Mouse (Mus musculus) heart, embryonic 15.5 days (tissue): ENCODE measurements at regions not wholly inside any gene's neighbourhood (a gene's known extent, or its start where the extent isn't known, plus 50 kb on each side); places are given as distances from the start of the nearest gene placed in this dataset.

Experiments used
- ATAC-seq: fragments of 200-750 bp; cut with Nextera tagmentation; replicated peaks from 2 replicates; pipeline ENCODE4 v1.8.0; 2017; ENCODE audit warnings: low read depth, moderate TSS enrichment; ENCODE audit not compliant: insufficient number of reproducible peaks, insufficient read depth, low FRiP score
- H3K27ac ChIP-seq: fragments of 300-500 bp; sonication (generic); 2 replicates; pipeline ENCODE4 v1.5.1; 2015; ENCODE audit warnings: mild to moderate bottlenecking, inconsistent platforms
- H3K27me3 ChIP-seq: fragments of 300-500 bp; sonication (generic); 2 replicates; pipeline ENCODE4 v1.6.1; 2015; ENCODE audit warnings: inconsistent platforms
- H3K36me3 ChIP-seq: fragments of 300-500 bp; sonication (generic); 2 replicates; pipeline ENCODE4 v1.6.1; 2015; ENCODE audit warnings: mild to moderate bottlenecking, inconsistent platforms
- H3K4me1 ChIP-seq: fragments of 300-500 bp; sonication (generic); replicated peaks from 2 replicates; pipeline ENCODE4 v1.6.1; 2015; ENCODE audit warnings: inconsistent platforms
- H3K4me2 ChIP-seq: fragments of 300-500 bp; sonication (generic); 2 replicates; pipeline ENCODE4 v1.6.1; 2015; ENCODE audit warnings: inconsistent platforms, mild to moderate bottlenecking, moderate library complexity
- H3K4me3 ChIP-seq: fragments of 300-500 bp; sonication (generic); 2 replicates; pipeline ENCODE4 v1.5.1; 2015; ENCODE audit warnings: mild to moderate bottlenecking, inconsistent platforms
- H3K9ac ChIP-seq: fragments of 300-500 bp; sonication (generic); 2 replicates; pipeline ENCODE4 v1.6.1; 2015; ENCODE audit warnings: mild to moderate bottlenecking, inconsistent platforms
- H3K9me3 ChIP-seq: fragments of 300-500 bp; sonication (generic); replicated peaks from 2 replicates; pipeline ENCODE4 v1.6.1; 2016; ENCODE audit warnings: inconsistent platforms
- WGBS: fragments of 180-500 bp; shearing (Covaris S2); methylation state at CpG from one replicate; pipeline ENCODE4 v1.1.7; 2015; ENCODE audit warnings: mixed read lengths; 5-methylcytosine and 5-hydroxymethylcytosine counted together

DNA sequence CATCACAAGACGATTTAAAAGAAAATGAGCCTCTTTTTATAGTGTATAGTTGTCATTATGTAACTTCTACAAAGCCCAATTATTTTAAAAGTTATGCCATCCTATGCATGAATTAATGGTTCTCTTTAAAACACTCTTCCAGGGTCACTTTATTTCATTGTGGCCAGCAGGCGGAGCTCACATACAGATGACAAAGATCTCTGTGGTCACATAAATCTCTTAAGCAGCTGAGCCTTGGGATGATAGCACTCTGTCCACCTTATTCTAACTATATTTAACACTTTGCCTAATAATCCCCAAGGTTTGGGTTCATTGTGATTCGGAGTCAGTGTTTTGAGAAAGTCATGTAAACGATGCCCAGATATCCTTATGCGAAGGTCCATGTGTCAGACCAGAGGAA lies 56.9 kb upstream of the Phactr1 start:
- no peak overlapping the region for H3K4me3 ChIP-seq
- H3K9ac ChIP-seq = no peak overlapping the region
- no peaks in the 10 kb centered on the region for H3K9me3 ChIP-seq
- H3K27me3 ChIP-seq = no peaks in the 10 kb centered on the region
- H3K4me2 ChIP-seq = no peak overlapping the region
- H3K36me3 ChIP-seq = no peaks in the 10 kb centered on the region
- no peaks in the 10 kb centered on the region for H3K4me1 ChIP-seq
- ATAC-seq = no peak
- 47% methylated on average over 5 of the region's 5 CpGs for WGBS
- H3K27ac ChIP-seq = no peak overlapping the region
